Mouse (Mus musculus): ENCODE data around the gene Sar1a. TPM values are rescaled to one million over a fixed set of nuclear protein-coding genes. Genes with fewer than 3 reads are reported as not detected.

Gene Sar1a
- polyA plus RNA-seq, 1 experiment from 2014 or later: 145 TPM

DNA sequence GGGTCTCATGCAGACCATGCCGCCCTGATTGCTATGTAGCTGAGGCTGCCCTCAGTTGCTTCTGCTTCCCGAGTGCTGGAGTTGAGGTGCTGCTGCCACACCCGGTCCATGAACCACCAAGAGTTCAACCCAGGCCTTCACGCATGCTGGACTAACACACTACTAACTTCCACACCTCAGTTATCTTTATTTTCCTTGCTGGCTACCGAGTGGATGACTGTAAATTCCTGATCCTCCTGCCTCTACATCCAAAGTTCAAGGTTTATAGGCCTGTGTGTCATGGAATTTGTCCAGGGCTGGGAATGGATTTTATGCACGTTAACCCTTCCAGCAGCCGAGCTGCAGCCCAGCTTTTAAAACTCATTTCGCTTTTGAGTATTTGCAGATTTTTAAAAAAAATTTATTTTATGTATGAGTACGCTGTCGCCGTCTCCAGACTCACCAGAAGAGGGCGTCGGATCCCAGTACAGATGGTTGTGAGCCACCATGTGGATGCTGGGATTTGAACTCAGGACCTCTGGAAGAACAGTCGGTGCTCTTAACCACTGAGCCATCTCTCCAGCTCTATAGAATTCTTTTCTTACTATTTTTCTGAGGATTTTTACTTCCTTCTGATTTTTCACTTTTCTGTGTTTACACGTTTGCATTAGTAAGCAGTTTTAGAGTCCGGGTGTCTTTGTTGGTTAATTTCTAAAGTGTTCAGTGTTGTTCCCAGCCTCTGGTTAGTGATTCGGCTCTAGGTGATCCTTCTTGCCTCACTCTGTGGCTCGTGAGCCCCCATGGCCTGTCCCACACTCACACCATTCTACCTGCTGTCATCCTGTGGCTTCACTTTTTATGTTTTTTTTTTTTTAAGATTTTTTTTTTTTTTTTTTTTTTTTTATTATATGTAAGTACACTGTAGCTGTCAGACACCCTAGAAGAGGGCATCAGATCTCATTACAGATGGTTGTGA, 22.9 kb upstream of the Sar1a start:
- no peak overlapping the region for H3K4me3 ChIP-seq
- H3K4me1 ChIP-seq (replicated peaks): no peaks in the 10 kb centered on the region
- H3K36me3 ChIP-seq: peaks cover 15% of the 10 kb centered on the region; the same call in 1 of the 2 replicates
- no peak overlapping the region for H3K27ac ChIP-seq
- H3K9me3 ChIP-seq (replicated peaks): no peaks in the 10 kb centered on the region
- H3K4me2 ChIP-seq: no peak overlapping the region
- no peaks in the 10 kb centered on the region for H3K27me3 ChIP-seq
- no peak for ATAC-seq (replicated peaks; ENCODE audit: insufficient number of reproducible peaks, insufficient read depth, low FRiP score, low read depth)
- H3K9ac ChIP-seq: no peak overlapping the region
- WGBS: 86% methylated on average over 18 of the region's 18 CpGs

- Histone ChIP-seq H3K36me3 (peaks cover 15% of the 10 kb centered on the region; the same call in 1 of the 2 replicates), H3K9ac (no peak overlapping the region), H3K4me1 (replicated peaks) (no peaks in the 10 kb centered on the region), H3K4me2 (no peak overlapping the region), H3K27ac (no peak overlapping the region), H3K27me3 (no peaks in the 10 kb centered on the region), H3K4me3 (no peak overlapping the region), H3K9me3 (replicated peaks) (no peaks in the 10 kb centered on the region)
- ATAC-seq (replicated peaks; ENCODE audit: insufficient number of reproducible peaks, insufficient read depth, low FRiP score, low read depth): no peak
- 26% methylated on average over 4 of the region's 4 CpGs for WGBS
Measured at GRCm38 (mm10) chr10:61657985-61658384, 22.1 kb upstream of the Sar1a start.

DNA sequence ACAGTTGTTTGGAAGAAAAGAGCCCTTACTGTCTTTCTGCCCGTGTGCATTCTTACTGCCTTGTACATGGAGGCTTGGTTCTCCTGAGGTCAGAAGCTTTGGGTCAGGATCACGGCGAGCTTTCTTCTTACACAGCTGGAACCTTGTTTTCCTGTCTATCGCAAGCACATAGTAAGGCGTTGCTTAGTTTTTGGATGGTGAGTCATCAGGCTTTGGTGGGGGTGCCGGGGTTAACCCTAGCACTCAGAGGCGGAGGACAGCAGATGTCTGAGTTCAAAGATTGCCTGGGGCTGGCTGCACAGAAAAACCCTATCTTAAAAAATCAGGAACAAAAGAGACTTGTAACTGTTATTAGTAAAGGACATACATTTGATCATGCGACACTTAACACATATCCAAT, 18.2 kb upstream of the Sar1a start:
- H3K4me1 ChIP-seq (replicated peaks): no peaks in the 10 kb centered on the region
- no peak overlapping the region for H3K4me3 ChIP-seq
- H3K9me3 ChIP-seq (replicated peaks): no peaks in the 10 kb centered on the region
- no peak overlapping the region for H3K27ac ChIP-seq
- H3K36me3 ChIP-seq: peaks cover 35% of the 10 kb centered on the region; the same call in 1 of the 2 replicates
- no peak for ATAC-seq (replicated peaks; ENCODE audit: insufficient number of reproducible peaks, insufficient read depth, low FRiP score, low read depth)
- no peak overlapping the region for H3K9ac ChIP-seq
- no peaks in the 10 kb centered on the region for H3K27me3 ChIP-seq
- H3K4me2 ChIP-seq: no peak overlapping the region
- 76% methylated on average over 8 of the region's 8 CpGs for WGBS

DNA sequence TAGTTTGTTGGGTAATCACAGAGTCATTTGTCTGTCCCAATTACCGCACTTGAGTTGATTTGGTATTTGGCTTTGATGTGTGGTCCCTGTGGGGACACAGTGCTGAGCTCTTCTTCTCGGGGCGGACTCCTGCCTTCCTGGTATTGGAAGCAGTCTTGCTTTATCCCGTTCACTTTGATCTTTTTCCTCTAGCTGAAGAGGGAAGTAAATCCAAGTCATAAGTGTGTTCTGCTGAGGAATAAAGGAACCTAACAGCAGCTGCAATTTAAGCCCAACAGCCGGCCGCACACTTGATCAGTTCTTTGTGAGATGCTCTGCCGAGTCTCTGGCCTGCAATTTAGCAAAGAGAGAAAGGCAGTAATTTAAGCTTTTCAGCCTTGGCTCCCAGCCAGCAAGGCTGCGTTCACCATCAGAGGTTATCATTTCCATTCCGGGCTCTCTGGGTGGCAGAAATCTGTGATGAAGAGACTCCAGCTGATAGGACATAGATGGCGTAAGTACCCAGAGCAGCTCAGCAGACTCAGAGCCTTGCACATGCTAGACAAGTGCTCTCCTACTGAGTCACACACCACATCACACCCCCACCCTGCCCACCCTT, 17.6 kb upstream of the Sar1a start:
- Histone ChIP-seq H3K4me1 (replicated peaks) (no peaks in the 10 kb centered on the region), H3K9ac (no peak overlapping the region), H3K9me3 (replicated peaks) (no peaks in the 10 kb centered on the region), H3K27me3 (no peaks in the 10 kb centered on the region), H3K27ac (no peak overlapping the region), H3K36me3 (peaks cover 36% of the 10 kb centered on the region; the same call in 1 of the 2 replicates), H3K4me3 (no peak overlapping the region), H3K4me2 (no peak overlapping the region)
- ATAC-seq (replicated peaks; ENCODE audit: insufficient number of reproducible peaks, insufficient read depth, low FRiP score, low read depth): no peak
- WGBS: 51% methylated on average over 10 of the region's 10 CpGs

- peaks cover 54% of the 10 kb centered on the region for H3K36me3 ChIP-seq
- no peak overlapping the region for H3K4me3 ChIP-seq
- no peaks in the 10 kb centered on the region for H3K9me3 ChIP-seq (replicated peaks)
- H3K4me1 ChIP-seq (replicated peaks): no peaks in the 10 kb centered on the region
- no peak overlapping the region for H3K27ac ChIP-seq
- no peak overlapping the region for H3K4me2 ChIP-seq
- H3K9ac ChIP-seq: no peak overlapping the region
- ATAC-seq (replicated peaks; ENCODE audit: insufficient number of reproducible peaks, insufficient read depth, low FRiP score, low read depth): no peak
- no peaks in the 10 kb centered on the region for H3K27me3 ChIP-seq
- 93% methylated on average over 10 of the region's 10 CpGs for WGBS
Measured at GRCm38 (mm10) chr10:61665111-61665510, 15.0 kb upstream of the Sar1a start.

GRCm38 (mm10) chr10:61665651-61666050, 14.4 kb upstream of the Sar1a start:
- ATAC-seq (replicated peaks; ENCODE audit: insufficient number of reproducible peaks, insufficient read depth, low FRiP score, low read depth): no peak
- H3K9ac ChIP-seq: no peak overlapping the region
- no peak overlapping the region for H3K4me3 ChIP-seq
- H3K36me3 ChIP-seq: peaks cover 59% of the 10 kb centered on the region
- no peaks in the 10 kb centered on the region for H3K4me1 ChIP-seq (replicated peaks)
- no peak overlapping the region for H3K27ac ChIP-seq
- H3K9me3 ChIP-seq (replicated peaks): no peaks in the 10 kb centered on the region
- no peaks in the 10 kb centered on the region for H3K27me3 ChIP-seq
- no peak overlapping the region for H3K4me2 ChIP-seq
- WGBS: 57% methylated on average over 3 of the region's 3 CpGs

DNA sequence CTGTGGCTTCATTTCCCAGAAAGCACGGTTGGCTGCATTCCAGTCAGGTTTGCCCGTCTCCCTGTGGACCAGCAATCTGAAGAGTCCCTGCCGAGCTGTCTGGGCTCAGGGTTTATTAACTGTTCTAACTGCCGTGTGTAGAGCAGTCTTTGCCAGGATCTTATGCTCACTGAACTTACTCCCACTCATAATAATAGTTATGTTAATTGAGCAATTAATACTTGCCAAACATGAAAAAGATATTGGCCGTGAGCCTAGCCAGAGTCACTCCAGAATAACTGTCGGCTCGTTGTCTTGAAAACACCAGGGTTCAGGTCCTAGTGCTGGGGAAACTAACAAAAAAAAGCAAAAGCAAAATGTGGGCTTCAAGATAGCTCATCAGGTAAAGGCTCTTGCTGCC, 10.8 kb upstream of the Sar1a start:
- Histone ChIP-seq H3K9ac (no peak overlapping the region), H3K27ac (no peak overlapping the region), H3K4me1 (replicated peaks) (no peaks in the 10 kb centered on the region), H3K4me3 (no peak overlapping the region), H3K9me3 (replicated peaks) (no peaks in the 10 kb centered on the region), H3K36me3 (peaks cover 58% of the 10 kb centered on the region), H3K4me2 (no peak overlapping the region), H3K27me3 (no peaks in the 10 kb centered on the region)
- ATAC-seq (replicated peaks; ENCODE audit: insufficient number of reproducible peaks, insufficient read depth, low FRiP score, low read depth): no peak
- 80% methylated on average over 7 of the region's 7 CpGs for WGBS

DNA sequence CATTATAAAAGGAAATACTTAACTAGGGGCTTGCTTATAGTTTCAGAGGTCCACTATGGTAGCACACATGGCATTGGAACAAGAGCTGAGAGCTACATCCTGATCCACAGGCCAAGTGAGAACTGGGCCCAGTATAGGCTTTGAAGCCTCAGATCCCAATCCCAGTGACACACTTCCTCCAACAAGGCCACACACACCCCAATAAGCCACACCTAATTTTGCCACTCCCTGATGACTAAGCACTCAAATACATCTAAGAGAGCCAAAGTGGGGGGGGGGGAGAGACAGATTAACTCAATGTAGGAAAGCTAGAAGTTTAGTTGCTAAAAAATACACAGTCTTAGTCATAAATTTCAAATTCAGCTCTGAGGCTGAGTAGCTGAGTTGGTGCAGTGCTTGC, 10.2 kb upstream of the Sar1a start:
- Histone ChIP-seq H3K4me3 (no peak overlapping the region), H3K27me3 (no peaks in the 10 kb centered on the region), H3K4me1 (replicated peaks) (no peaks in the 10 kb centered on the region), H3K4me2 (no peak overlapping the region), H3K9me3 (replicated peaks) (no peaks in the 10 kb centered on the region), H3K9ac (no peak overlapping the region), H3K27ac (no peak overlapping the region), H3K36me3 (peaks cover 58% of the 10 kb centered on the region)
- no peak for ATAC-seq (replicated peaks; ENCODE audit: insufficient number of reproducible peaks, insufficient read depth, low FRiP score, low read depth)

GRCm38 (mm10) chr10:61670758-61671157, 9.3 kb upstream of the Sar1a start:
- Histone ChIP-seq H3K27me3 (no peaks in the 10 kb centered on the region), H3K4me1 (replicated peaks) (no peaks in the 10 kb centered on the region), H3K36me3 (peaks cover 60% of the 10 kb centered on the region), H3K9me3 (replicated peaks) (no peaks in the 10 kb centered on the region), H3K4me3 (no peak overlapping the region), H3K27ac (no peak overlapping the region), H3K9ac (no peak overlapping the region), H3K4me2 (no peak overlapping the region)
- WGBS: 95% methylated on average over 3 of the region's 3 CpGs
- no peak for ATAC-seq (replicated peaks; ENCODE audit: insufficient number of reproducible peaks, insufficient read depth, low FRiP score, low read depth)

DNA sequence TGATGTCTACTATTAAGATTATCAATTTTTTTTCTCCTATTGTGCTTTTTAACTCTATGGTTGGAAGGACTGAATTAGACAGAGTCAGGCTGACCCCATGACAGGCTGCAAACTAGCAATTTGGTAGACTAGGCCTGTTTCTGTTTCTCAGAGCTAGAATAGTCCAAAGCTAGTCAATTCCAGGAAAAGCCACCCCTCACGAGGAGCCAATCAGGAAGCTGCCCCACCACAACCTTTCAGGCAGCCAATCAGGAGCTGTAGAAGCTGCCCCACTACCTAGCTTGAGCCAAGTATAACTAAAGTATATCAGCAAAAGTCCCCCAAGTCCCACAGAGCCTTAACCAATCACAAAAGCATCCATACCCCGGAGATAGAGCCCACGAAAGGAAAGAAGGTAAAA, 4.2 kb upstream of the Sar1a start:
- Histone ChIP-seq H3K4me2 (no peak overlapping the region), H3K9ac (no peak overlapping the region), H3K27me3 (no peaks in the 10 kb centered on the region), H3K36me3 (peaks cover 19% of the 10 kb centered on the region), H3K27ac (no peak overlapping the region), H3K4me3 (no peak overlapping the region), H3K9me3 (replicated peaks) (no peaks in the 10 kb centered on the region), H3K4me1 (replicated peaks) (peaks cover 6% of the 10 kb centered on the region)
- no peak for ATAC-seq (replicated peaks; ENCODE audit: insufficient number of reproducible peaks, insufficient read depth, low FRiP score, low read depth)
- 65% methylated on average over 3 of the region's 3 CpGs for WGBS

DNA sequence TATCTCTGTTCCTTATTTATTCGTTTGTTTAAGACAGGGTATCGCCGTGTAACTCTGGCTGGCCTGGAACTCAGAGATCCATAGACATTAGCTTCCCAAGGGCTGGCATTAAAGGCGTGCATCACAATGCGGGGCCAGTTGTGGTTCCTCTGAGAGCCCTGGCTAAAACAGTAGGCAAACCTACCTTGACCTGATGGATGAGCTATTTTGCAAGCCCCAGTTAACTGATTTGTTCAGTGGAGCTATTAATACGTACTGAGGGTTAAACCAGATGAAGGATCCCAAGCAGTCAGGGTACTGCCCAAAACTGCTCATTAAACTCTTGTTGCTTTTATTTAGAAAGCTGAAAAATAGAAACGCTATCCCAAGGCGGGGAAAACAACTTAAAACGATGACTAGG, 554 bp upstream of the Sar1a start:
- no peak for ATAC-seq (replicated peaks; ENCODE audit: insufficient number of reproducible peaks, insufficient read depth, low FRiP score, low read depth)
- Histone ChIP-seq H3K4me1 (replicated peaks) (peaks cover 17% of the 10 kb centered on the region), H3K27me3 (no peaks in the 10 kb centered on the region), H3K9me3 (replicated peaks) (no peaks in the 10 kb centered on the region), H3K4me3 (peak overlapping the region; percentile 80), H3K4me2 (peak overlapping the region; percentile 78), H3K36me3 (peaks cover 5% of the 10 kb centered on the region; the same call in 1 of the 2 replicates), H3K9ac (peak overlapping the region; percentile 69), H3K27ac (peak overlapping the region; percentile 90)
- 38% methylated on average over 9 of the region's 9 CpGs for WGBS

All from heart, embryonic 15.5 days (tissue).